Mouse (Mus musculus): ENCODE results near the gene Yars.

DNA sequence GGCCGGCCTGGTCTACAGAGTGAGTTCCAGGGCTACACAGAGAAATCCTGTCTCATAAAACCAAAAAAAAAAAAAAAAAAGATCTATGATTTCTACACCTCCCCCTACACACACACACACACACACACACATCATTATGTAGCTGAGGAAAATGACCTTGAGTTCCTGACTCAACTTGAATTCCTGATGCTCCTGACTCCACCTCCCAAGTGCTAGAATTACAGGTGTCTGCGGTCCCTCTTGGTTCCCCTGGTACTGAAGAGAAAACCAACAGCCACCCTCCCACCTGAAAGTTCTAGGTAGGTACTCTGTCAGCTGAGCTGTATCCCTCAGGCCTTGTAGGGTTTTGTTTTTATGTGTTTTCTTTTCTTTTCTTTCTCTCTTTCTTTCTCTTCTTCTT lies 62.9 kb downstream of the Yars start:
- TF ChIP-seq CTCF (IDR thresholded peaks at IDR 0.05 in 2 of 3, conservative IDR thresholded peaks at IDR 0.05 in 1 of 3; ENCODE audit: control insufficient read depth in 1 of 3, insufficient read depth in 1 of 3, low read depth in 2 of 3, low read length in 3 of 3, poor library complexity in 1 of 3, severe bottlenecking in 1 of 3) = no peak
- no peak for TF ChIP-seq MAX (IDR thresholded peaks at IDR 0.05; ENCODE audit: low read length)
- TF ChIP-seq ZKSCAN1 (IDR thresholded peaks at IDR 0.05; ENCODE audit: low read depth, low read length) = no peak

Data from MEL (cell line).